Mouse (Mus musculus): ENCODE results near the gene Raet1e.
A peak's percentile ranks its signal among the peaks of the same experiment; 100 is the strongest.
"Not testable (repeated sequence)": the region's sequence is repeated elsewhere in the genome, so short reads cannot be mapped to it uniquely, and the experiment has no call there.

Raet1e gene

DNA sequence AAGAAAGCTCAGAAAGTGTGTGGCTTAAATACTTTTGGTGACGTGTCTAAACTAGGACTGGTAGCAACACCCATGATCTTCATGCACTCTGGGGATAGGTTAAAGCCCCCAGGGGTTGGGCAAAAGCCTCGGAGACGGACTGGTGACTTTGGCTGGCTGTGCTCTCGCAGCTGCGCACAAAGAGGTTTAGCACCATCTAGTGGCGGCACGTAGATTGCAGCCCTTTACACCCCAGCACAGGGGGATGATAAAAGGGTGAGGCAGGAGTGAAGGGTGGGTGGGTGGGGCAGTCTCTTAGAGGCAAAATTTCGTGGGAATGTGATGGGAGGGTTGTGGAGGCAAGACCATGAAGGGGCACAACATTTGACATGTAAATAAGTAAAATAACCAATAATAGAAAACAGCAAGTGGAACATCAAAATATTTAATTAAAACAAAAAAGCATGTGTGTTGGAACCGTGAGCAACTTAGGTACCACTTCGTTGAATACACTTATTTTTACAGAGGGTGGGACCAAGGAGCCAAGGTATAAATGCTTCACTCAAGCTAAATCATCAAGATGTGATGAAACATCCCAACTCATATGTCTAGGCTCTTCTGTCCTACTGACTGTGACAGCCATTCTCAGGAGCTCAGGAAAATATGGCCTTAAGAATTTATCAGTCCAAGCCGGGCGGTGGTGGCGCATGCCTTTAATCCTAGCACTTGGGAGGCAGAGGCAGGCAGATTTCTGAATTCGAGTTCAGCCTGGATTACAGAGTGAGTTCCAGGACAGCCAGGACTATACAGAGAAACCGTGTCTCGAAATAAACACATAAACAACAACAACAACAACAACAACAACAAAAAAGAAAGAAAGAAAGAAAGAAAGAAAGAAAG lies 5.6 kb downstream of the Raet1e start:
- DNase-seq (ENCODE audit: inconsistent age in 2 of 2, low spot score in 1 of 2), result peak; percentile 61 to 91

DNA sequence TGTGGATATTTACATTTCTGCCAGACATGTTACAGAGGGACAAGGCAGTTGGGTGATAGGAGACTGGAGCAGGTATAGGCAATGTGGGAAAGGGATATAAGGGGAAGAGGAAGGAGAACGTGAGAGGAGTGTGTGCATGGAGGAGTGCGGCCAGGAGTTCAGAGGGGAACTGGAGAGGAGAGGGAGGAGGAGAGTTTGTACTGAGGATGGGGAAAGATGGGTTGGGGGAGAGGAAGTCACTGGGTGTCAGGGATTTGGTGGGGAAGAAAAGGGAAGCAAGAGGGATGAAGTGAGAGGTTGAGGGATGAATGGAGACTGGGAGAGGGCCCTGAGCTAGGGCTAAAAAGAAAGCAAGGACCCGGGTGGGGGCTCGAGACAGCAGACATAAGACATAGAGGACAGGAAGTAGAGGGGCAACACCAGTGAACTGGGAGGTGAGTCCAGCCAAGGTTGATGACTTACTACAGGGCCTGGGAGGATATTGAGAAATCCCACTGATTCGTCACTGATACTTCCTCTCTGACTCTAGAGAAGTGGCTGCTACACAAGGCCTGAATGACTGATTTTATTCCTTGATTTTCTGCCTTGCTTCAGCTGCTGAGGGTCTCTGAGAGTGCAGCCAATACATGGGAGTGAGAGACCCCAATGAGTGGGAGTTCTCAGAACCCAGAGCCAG lies 7.1 kb downstream of the Raet1e start:
- DNase-seq (ENCODE audit: inconsistent age in 2 of 2, low spot score in 1 of 2), result peak in 1 of 2 experiments; percentile 52

DNA sequence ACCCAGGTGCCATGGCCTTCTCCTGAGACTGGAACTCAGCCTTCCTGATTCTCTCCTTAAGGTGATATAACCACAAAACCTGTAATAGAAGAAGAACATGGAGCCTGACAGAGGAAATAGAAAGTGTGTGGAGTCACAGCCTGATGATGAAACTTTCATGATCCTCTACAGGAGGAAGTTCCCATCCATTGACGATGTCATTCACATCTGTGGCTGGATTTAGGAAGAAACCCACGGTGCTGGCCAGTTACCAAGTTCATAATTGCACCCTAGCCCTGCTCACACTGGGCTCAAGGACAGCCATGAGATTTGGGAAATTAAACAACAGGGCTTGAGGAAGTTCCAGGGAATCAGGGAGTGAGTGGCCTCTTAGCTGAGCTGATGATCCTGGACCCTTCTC lies 7.7 kb downstream of the Raet1e start:
- DNase-seq (ENCODE audit: inconsistent age in 2 of 2, low spot score in 1 of 2), result not testable (repeated sequence)

DNA sequence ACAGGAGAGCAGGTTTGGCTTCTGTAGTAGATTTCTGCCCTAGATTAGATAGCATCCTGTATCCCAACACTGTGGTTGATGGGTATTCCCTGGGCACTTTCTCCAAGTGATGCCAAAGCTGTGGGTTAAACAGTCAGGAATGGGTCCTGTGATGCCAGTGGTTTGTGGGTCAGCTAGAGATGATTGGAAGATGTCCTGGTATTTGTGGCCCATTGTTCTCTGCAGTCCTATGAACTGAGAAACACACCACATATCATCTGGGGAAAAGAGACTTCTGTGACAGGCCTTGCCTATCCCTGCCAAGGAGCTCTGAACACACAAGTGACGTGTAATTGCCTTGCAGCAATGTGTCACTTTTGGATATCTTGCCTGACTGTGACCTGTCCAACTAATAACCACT lies 8.7 kb downstream of the Raet1e start:
- not testable (repeated sequence) for DNase-seq (ENCODE audit: inconsistent age in 2 of 2, low spot score in 1 of 2)

DNA sequence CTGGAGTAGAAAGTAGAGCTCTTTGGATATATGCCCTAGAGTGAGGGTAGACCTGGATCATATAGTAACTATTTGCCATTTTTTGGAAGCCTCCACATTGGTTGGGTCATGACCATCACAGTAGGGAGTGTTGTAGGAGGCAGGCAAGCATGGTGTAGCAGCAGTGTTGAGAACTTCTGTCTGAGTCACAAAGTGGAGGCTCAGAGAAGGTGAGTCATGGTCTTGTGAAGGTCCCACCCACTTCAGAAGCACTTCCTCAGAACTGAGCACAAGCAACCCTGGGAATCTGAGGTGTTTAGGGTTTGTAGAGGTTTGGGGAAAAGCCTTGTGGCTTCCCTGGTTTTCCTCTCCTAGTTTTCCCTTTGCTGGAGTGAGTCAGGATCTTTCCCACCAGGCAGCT lies 10.7 kb downstream of the Raet1e start:
- DNase-seq (ENCODE audit: inconsistent age in 2 of 2, low spot score in 1 of 2), result not testable (repeated sequence)

DNA sequence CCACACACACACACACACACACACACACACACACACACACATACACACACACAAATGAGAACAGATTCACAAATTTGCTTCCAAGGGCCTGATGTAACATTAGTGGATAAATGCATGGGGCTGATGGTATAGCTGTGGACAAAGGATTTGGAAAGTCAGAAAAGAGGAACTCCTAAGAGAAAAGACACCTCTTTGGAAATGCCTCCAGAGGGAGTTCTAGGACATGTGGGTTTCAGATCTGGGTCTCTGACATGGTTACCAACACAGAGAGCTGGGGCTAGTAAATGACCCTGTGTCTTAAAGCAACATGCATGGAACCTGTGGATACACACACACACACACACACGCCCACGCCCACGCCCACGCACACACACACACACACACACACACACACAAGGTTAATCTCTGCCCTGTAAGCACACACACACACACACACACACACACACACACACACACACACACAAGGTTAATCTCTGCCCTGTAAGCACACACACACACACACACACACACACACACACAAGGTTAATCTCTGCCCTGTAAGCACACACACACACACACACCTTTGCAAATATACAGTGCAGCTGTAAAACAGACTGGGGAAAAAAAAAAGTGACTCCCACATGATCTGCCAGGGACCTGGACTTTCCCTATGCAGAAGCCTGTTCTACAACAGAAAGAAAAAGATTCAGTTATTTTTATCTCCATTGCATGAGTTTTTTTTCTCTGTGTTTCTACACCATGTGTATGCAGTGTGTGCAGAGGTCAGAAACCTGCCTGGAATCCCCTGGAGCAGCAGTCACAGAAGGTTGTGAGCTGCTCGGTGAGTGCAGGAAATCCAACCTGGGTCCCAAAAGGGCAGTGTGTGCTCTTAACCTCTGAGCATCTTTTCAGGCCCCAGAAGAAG lies 14.3 kb downstream of the Raet1e start:
- not testable (repeated sequence) for DNase-seq (ENCODE audit: inconsistent age in 2 of 2, low spot score in 1 of 2)

DNA sequence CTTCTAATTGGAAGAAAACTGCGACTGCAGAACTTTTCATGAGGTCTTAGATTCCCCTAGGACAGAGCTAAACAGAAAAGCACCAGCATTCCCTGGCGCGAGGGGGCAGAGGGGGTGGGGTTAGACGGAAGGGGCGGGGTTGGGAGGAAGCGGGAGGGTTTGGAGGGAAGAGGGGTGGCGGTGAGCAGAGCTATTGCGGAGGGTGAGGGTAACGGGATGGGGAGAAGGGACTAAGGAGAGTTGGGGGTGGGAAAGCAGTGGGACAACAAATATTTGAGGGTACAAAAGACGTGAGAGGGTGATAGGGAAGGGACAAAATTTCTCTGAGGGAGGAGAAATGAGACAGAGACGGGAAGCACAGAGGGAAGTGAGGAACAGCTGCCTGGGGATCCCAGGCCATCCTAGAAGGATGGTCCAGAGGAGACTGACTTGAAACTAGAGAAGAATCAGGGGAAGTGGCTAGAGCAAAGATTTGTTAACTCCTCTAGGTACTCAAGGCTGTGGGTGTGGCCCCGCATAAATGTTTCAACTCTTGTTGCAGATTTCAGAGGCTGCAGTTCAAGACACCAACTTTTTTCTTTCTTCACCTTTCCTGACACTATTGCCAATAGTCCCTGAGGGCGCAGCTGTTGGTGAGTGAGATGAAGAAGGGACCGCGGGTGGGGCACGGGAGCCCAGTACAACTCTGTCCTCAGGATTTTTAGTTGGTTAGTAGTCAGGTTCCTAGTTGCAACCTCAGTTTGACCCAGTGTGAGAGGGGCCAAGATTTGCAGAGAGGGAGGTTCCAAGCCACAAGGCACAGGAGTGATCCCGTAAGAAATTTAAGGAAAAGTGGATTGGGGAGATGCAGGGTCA lies 15.2 kb downstream of the Raet1e start:
- DNase-seq (ENCODE audit: inconsistent age in 2 of 2, low spot score in 1 of 2), result not testable (repeated sequence)

DNA sequence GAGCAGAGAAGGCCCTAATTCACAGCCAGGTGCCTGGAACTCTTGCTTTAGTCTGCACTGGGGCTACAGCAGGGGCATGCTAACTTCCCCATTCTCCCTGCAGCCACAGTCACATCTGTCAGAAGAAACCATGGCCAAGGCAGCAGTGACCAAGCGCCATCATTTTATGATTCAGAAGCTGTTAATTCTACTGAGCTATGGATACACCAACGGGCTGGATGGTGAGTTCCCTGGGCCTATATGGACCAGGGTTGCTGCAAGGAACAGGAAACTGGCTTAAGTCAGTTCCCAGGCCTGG lies 15.8 kb downstream of the Raet1e start:
- not testable (repeated sequence) for DNase-seq (ENCODE audit: inconsistent age in 2 of 2, low spot score in 1 of 2)

DNA sequence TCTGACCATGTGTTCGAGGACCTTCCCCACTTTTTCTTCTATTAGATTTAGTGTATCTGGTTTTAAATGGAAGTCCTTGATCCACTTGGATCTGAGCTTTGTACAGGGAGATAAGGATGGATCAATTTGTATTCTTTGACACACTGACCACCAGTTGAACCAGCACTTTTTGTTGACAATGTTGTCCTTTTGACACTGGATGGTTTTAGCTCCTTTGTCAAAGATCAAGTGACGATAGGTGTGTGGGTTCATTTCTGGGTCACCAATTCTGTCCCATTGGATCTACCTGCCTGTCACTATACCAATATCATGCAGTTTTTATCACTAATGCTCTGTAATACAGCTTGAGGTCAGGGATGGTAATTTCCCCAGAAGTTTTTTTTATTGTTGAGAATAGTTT lies 18.1 kb downstream of the Raet1e start:
- DNase-seq (ENCODE audit: inconsistent age in 2 of 2, low spot score in 1 of 2), result not testable (repeated sequence)

DNA sequence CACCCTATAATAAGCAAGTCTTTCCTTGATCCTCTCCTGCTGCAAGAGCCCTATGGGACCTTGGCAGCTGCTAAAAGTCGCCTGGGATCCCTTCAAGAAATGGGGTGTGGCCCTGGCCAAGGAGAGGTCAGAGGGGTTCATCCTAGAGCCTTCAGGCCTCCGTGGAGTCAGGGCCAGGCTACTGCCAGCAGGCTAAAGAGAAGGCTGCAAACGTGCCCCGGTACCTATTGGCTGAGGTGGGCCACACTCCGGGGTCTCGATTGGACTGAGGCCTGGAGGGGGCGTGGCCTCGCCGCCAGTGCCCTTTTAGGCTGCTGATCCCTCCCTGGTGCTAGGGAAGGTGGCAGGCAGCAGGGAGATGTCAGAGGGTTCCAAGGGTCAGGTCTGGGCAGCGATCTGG lies 32.7 kb downstream of the Raet1e start:
- not testable (repeated sequence) for DNase-seq (ENCODE audit: inconsistent age in 2 of 2, low spot score in 1 of 2)

DNA sequence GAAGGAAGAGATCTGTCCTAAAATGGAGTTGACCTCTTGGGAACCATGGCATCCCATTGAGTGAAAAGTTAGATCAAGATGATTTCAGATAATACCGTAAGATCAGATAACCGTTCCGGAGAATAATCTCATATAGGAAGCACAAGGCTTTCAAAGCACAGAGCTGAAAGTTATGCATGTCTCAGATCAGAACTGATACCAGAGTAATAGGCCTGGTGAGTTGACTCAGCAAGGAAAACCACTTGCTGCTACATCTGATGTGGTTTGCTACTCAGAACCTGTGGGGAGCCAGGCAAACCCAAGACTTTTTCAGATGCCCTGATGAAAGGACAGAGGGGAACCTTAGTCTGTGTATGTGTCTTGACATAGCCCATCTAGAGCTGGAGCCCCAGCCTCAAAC lies 43.0 kb downstream of the Raet1e start:
- not testable (repeated sequence) for DNase-seq (ENCODE audit: inconsistent age in 2 of 2, low spot score in 1 of 2)

DNA sequence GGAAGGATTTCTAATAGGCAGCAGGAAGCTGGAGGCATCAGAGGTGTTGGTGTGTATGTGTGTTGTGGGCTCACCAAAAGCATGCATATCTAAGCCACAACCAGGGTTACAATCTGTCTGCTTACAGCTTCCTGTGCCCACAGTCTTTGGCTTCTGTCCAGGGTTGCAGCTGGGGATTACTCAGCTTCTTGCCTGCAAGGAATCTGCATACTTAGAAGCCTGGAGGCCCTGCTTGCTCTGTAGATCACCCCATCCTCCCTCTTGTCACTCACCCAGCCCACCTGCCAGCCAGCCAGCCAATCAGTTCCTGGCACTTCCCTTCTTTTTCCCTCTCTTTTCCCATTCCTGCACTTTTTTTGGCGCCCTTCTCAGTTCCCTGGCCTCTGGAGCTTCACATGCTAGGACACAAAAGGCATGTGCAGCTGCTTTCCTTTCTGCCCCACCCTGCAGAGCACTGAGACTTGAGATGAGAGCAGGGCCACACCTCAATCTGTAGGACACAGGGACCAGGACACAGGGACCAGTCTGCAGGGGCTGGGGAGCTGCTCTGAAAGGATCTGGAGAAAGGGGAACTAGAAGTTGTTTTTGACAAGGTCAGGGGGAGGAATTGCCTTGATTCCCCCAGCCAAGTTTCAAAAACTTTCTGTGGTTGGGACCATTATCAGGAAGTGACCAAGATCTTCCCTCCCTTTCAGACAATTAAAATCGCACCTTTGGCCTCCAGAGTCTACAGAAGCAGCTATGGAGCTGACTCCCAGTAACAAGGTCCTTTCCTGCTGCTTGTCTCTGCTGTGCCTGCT lies 44.6 kb downstream of the Raet1e start:
- DNase-seq (ENCODE audit: inconsistent age in 2 of 2, low spot score in 1 of 2), result not testable (repeated sequence)

DNA sequence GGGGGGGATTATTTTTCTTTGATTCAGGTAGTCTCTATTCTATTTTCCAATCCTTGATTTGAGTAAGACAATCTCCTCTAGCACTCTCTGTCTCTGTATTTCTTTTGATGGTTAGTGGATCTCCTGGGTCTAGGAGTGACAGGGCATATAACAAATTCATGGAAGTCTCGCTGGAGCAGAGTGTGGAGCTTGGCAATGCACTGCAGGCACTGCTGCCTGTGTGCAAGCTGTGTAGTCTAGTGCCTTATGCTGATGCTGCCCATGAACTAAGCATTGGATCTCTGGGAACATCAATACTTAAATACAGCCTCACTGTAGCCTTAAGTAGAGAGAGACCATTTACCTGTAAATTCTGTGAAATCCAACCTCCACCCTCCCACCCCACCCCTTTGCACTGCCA lies 48.1 kb downstream of the Raet1e start:
- not testable (repeated sequence) for DNase-seq (ENCODE audit: inconsistent age in 2 of 2, low spot score in 1 of 2)

DNA sequence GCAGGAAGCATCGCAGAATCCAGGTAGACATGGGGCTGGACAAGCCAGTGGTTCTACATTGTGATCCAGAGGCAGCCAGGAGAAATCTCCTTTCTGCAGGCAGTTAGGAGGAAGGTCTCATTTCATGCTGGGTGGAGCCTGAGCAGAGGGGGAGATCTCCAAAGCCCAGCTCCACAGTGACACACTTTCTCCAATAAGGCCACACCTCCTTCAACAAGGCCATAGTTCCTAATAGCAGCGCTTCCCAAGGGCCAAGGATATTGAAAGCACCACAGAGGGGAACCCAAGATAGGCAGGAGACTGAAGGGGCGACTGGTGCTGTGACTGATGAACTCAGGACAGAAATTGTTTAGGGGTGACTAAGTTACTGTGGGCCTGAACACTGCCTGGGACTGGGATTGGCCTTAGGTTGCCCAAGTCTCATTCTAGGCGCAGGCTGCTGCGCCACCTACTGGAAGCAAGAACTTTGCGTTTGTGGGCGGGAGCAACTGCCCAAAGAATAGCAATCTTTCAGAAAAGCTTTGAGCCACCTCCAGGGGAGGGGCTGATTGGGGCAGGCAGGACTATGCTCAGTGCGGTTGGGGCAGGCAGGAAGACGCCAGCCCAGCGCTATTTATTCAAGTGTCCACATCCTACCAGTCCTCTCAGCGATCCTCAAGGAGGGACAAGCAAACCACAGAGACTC lies 53.8 kb downstream of the Raet1e start:
- peak; percentile 66 to 91 for DNase-seq (ENCODE audit: inconsistent age in 2 of 2, low spot score in 1 of 2)

DNA sequence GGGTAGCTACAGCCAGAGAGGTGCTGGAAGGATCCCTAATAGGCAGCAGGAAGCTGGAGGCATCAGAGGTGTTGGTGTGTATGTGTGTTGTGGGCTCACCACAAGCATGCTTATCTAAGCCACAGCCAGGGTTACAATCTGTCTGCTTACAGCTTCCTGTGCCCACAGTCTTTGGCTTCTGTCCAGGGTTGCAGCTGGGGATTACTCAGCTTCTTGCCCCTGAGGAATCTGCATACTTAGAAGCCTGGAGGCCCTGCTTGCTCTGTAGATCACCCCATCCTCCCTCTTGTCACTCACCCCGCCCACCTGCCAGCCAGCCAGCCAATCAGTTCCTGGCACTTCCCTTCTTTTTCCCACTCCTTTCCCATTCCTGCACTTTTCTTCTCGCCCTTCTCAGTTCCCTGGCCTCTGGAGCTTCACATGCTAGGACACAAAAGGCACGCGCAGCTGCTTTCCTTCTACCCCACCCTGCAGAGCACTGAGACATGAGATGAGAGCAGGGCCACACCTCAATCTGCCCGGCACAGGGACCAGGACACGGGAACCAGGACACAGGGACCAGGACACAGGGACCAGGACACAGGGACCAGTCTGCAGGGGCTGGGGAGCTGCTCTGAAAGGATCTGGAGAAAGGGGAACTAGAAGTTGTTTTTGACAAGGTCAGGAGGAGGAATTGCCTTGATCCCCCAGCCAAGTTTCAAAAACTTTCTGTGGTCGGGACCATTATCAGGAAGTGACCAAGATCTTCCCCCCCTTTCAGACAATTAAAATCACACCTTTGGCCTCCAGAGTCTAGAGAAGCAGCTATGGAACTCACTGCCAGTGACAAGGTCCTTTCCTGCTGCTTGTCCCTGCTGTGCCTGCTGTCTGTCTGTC lies 65.3 kb downstream of the Raet1e start:
- peak; percentile 38 to 65 for DNase-seq (ENCODE audit: inconsistent age in 2 of 2, low spot score in 1 of 2)

DNA sequence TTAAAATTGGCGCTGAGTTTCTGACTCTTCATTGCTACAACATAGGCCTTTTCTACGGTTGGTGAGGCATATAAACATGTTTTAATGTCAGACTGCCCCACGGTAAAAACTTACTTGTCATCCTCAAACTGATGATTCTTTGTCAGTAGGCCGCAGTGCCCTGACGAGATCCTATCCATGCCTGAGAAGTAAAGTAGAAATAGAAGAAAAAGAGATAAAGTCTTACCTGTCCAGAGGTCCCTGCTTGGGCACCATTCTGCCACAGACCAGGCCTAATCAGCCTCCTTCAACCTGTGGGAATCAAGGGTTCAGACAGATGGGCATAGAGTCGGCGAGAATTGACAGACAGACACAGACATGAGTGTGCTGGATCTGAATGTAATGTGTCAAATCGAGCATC lies 106.7 kb downstream of the Raet1e start:
- no peak for DNase-seq (ENCODE audit: inconsistent age in 2 of 2, low spot score in 1 of 2)

DNA sequence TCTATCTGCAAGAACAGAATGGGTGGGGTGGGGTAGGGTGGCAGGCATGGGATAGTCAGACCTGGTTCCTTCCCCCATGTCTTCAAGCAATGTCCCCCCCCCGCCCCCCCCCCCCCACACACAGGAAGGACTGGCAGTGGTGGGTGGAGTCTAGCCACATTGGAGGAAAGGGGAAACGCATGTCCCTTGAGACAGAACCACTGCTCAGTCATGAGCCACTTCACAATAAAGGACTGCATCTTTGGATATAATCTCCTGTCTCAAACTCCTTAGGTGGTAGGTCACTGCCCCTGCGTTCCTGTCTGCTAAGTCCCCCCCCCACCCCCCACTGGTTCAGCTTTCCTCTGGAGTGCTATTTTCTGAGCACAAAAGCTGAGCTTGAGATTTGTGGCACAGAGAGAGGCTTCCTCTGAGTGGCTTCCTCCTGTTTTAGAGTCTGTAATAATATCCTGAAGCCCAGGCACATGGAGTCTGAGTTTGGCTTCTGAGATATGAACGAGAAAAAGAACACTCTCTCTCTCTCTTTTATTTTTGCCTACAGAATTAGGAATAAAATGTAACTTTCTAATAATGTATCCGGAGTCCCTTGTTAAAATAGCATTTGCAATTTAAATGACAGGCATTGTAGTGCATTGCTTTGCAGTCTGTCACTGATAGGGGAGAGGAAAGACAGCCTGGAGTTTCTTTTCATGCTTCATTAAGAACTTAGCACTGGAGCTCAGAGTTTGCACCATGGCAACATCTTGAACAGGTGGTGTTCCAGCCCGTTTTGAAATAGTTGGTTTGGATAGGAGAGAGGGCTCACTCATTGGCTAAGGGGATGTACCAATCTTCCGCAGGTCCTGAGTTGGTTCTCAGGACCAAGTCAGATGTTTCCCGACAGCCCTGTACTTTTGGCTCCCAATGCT lies 112.8 kb downstream of the Raet1e start:
- not testable (repeated sequence) for DNase-seq (ENCODE audit: inconsistent age in 2 of 2, low spot score in 1 of 2)

All from adrenal gland, adult (tissue).